Mouse (Mus musculus): ENCODE measurements around the gene Pde3b.
"Not testable (repeated sequence)": the region's sequence is repeated elsewhere in the genome, so short reads cannot be mapped to it uniquely, and the experiment has no call there.

The Pde3b gene

GRCm38 (mm10) chr7:114479779-114480178 is 64.7 kb downstream of the Pde3b start:
- no peak for DNase-seq (ENCODE audit: low spot score)

- DNase-seq (ENCODE audit: low spot score) = no peak
These were observed 65.3 kb downstream of the Pde3b start for GRCm38 (mm10) chr7:114480196-114480989.

- DNase-seq (ENCODE audit: low spot score) = no peak
These were observed 65.9 kb downstream of the Pde3b start for GRCm38 (mm10) chr7:114481008-114481407.

GRCm38 (mm10) chr7:114481429-114481931 is 66.4 kb downstream of the Pde3b start:
- no peak for DNase-seq (ENCODE audit: low spot score)

- no peak for DNase-seq (ENCODE audit: low spot score)
These were observed 77.5 kb downstream of the Pde3b start for GRCm38 (mm10) chr7:114492540-114492939.

GRCm38 (mm10) chr7:114494033-114494432 is 79.0 kb downstream of the Pde3b start:
- no peak for DNase-seq (ENCODE audit: low spot score)

GRCm38 (mm10) chr7:114499293-114499692 is 84.2 kb downstream of the Pde3b start:
- no peak for DNase-seq (ENCODE audit: low spot score)

GRCm38 (mm10) chr7:114508879-114509278 is 93.8 kb downstream of the Pde3b start:
- DNase-seq (ENCODE audit: low spot score) = no peak

GRCm38 (mm10) chr7:114520122-114520521 is 105.0 kb downstream of the Pde3b start:
- no peak for DNase-seq (ENCODE audit: low spot score)

- DNase-seq (ENCODE audit: low spot score) = no peak
These were observed 111.2 kb downstream of the Pde3b start for GRCm38 (mm10) chr7:114526245-114526644.

GRCm38 (mm10) chr7:114536179-114536578 is 121.1 kb downstream of the Pde3b start:
- no peak for DNase-seq (ENCODE audit: low spot score)

- DNase-seq (ENCODE audit: low spot score) = peak; percentile 78
These were observed 147.6 kb downstream of the Pde3b start, which contains the start of gene Cyp2r1 for GRCm38 (mm10) chr7:114562531-114563241. Cyp2r1 (minus strand) TSS chr7:114562972.

GRCm38 (mm10) chr7:114573866-114574265 is 158.8 kb downstream of the Pde3b start:
- not testable (repeated sequence) for DNase-seq (ENCODE audit: low spot score)

- DNase-seq (ENCODE audit: low spot score) = no peak
These were observed 161.8 kb downstream of the Pde3b start for GRCm38 (mm10) chr7:114576931-114577330.

- no peak for DNase-seq (ENCODE audit: low spot score)
These were observed 162.6 kb downstream of the Pde3b start for GRCm38 (mm10) chr7:114577665-114578064.

- peak; percentile 76 for DNase-seq (ENCODE audit: low spot score)
These were observed 165.3 kb downstream of the Pde3b start for GRCm38 (mm10) chr7:114580426-114580825.

GRCm38 (mm10) chr7:114581200-114581599 is 166.1 kb downstream of the Pde3b start:
- DNase-seq (ENCODE audit: low spot score) = no peak

GRCm38 (mm10) chr7:114582441-114582840 is 167.4 kb downstream of the Pde3b start:
- no peak for DNase-seq (ENCODE audit: low spot score)

All from layer of hippocampus, adult 9-10 months (tissue).